Mouse (Mus musculus): Measurements from ENCODE around the gene Nmbr. TPM values are rescaled to one million over a fixed set of nuclear protein-coding genes. Genes with fewer than 3 reads are reported as not detected.

The Nmbr gene
- total RNA-seq, 2 experiments from 2014 or later, result 4.4 to 4.7 TPM

Other genes with a start within 250 kb of the Nmbr start
- 1 to 10 TPM; 2.8 to 3.0 TPM for gene Adgrg6, start 159.9 kb upstream of the Nmbr start, total RNA-seq (2021)
- gene Vta1, start within 50 bp of the Nmbr start, total RNA-seq (2021), result 10 to 100 TPM; 69.4 to 71.7 TPM
- not detected for gene Gje1, start 12.6 kb downstream of the Nmbr start, total RNA-seq (2021)